Mouse (Mus musculus): ENCODE measurements around the gene Evx2. TPM values are rescaled to one million over a fixed set of nuclear protein-coding genes. Genes with fewer than 3 reads are reported as not detected.

The Evx2 gene
- polyA plus RNA-seq, 1 experiment from 2014 or later = not detected

GRCm38 (mm10) chr2:74701949-74702819, 42.8 kb upstream of the Evx2 start:
- H3K4me1 ChIP-seq (replicated peaks; ENCODE audit: control insufficient read depth, insufficient read depth) = no peaks in the 10 kb centered on the region
- H3K27ac ChIP-seq (replicated peaks) = no peak overlapping the region
- 15% methylated on average over 17 of the region's 17 CpGs for WGBS
- peaks cover 39% of the 10 kb centered on the region for H3K27me3 ChIP-seq (ENCODE audit: control insufficient read depth, insufficient read depth, low read length)
- ATAC-seq (ENCODE audit: low FRiP score, low TSS enrichment) (no peak), DNase-seq (ENCODE audit: low spot score) (peak; percentile 76)
- H3K4me3 ChIP-seq (ENCODE audit: low read depth, low read length) = no peak overlapping the region
- no peak overlapping the region for H3K4me2 ChIP-seq (replicated peaks; ENCODE audit: low read depth)
- H3K9me3 ChIP-seq (ENCODE audit: control insufficient read depth, low read length) = no peaks in the 10 kb centered on the region
- no peaks in the 10 kb centered on the region for H3K36me3 ChIP-seq (ENCODE audit: control insufficient read depth, insufficient read depth, low read length)
- no peak overlapping the region for H3K9ac ChIP-seq (ENCODE audit: low read length)
- TF ChIP-seq CTCF (IDR thresholded peaks at IDR 0.05; ENCODE audit: low read depth) (peak; percentile 92), EP300 (optimal IDR thresholded peaks at IDR 0.05) (no peak)

- Histone ChIP-seq H3K9ac (ENCODE audit: low read length) (no peak overlapping the region), H3K4me3 (ENCODE audit: low read depth, low read length) (no peak overlapping the region), H3K27ac (replicated peaks) (no peak overlapping the region), H3K9me3 (ENCODE audit: control insufficient read depth, low read length) (no peaks in the 10 kb centered on the region), H3K4me1 (replicated peaks; ENCODE audit: control insufficient read depth, insufficient read depth) (no peaks in the 10 kb centered on the region), H3K4me2 (replicated peaks; ENCODE audit: low read depth) (no peak overlapping the region), H3K36me3 (ENCODE audit: control insufficient read depth, insufficient read depth, low read length) (no peaks in the 10 kb centered on the region), H3K27me3 (ENCODE audit: control insufficient read depth, insufficient read depth, low read length) (peaks cover 35% of the 10 kb centered on the region)
- no peak for DNase-seq (ENCODE audit: low spot score)
- WGBS = 9% methylated on average over 22 of the region's 22 CpGs
- no peak for ATAC-seq (ENCODE audit: low FRiP score, low TSS enrichment)
- TF ChIP-seq CTCF (IDR thresholded peaks at IDR 0.05; ENCODE audit: low read depth) = no peak
- TF ChIP-seq EP300 (optimal IDR thresholded peaks at IDR 0.05) = no peak
Measured at GRCm38 (mm10) chr2:74700546-74701112, 41.3 kb upstream of the Evx2 start.

DNA sequence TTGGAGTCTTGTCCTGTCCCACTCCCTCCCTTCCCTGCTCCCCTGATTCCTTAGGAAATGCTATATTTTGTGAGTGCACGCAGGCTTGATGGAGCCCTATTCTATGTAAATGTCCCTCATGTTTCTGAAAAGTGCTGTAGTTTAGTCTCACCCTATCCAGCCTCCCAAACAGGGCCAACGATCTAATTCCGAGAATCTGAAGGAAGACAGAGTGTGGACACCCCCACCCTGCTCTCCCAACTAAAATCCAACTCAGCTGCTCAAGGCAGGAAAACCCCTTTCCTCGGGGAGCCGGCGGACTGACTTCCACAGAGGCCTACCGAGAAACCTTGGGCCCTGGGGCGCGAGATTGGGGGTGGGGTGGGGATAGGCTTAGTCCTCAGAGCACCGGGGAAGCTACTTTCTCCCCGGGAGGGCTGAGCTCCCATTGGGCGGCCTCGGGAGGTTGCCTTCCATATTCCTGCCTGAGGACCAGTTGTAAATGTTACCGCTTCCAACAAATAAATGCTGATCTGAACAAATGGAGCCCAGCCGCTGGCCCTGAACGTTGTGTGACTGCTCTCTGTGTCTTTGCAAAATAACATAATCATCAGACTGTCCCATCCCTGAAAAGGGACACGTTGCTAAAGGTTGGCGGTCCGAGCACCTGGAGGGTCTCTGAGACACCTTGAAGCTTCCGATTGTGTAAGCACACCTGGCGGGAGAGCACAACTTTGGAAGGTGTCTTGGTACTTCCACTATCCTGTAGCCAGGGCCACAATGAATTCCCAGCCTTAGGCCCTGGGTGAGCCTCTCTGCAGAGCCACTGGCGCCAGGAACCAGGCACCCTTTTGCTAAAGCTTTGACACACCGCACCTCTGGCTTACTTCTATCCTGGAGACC, 40.5 kb upstream of the Evx2 start:
- no peak for DNase-seq (ENCODE audit: low spot score)
- TF ChIP-seq EP300 (optimal IDR thresholded peaks at IDR 0.05) = no peak
- TF ChIP-seq CTCF (IDR thresholded peaks at IDR 0.05; ENCODE audit: low read depth) = no peak
- no peaks in the 10 kb centered on the region for H3K9me3 ChIP-seq (ENCODE audit: control insufficient read depth, low read length)
- no peaks in the 10 kb centered on the region for H3K4me1 ChIP-seq (replicated peaks; ENCODE audit: control insufficient read depth, insufficient read depth)
- H3K9ac ChIP-seq (ENCODE audit: low read length) = no peak overlapping the region
- H3K4me2 ChIP-seq (replicated peaks; ENCODE audit: low read depth) = no peak overlapping the region
- 8% methylated on average over 23 of the region's 23 CpGs for WGBS
- no peak overlapping the region for H3K4me3 ChIP-seq (ENCODE audit: low read depth, low read length)
- no peak for ATAC-seq (ENCODE audit: low FRiP score, low TSS enrichment)
- H3K36me3 ChIP-seq (ENCODE audit: control insufficient read depth, insufficient read depth, low read length) = no peaks in the 10 kb centered on the region
- no peak overlapping the region for H3K27ac ChIP-seq (replicated peaks)
- H3K27me3 ChIP-seq (ENCODE audit: control insufficient read depth, insufficient read depth, low read length) = peaks cover 36% of the 10 kb centered on the region

GRCm38 (mm10) chr2:74699053-74699430, 39.7 kb upstream of the Evx2 start:
- WGBS = 4% methylated on average over 17 of the region's 17 CpGs
- ATAC-seq (ENCODE audit: low FRiP score, low TSS enrichment) (no peak), DNase-seq (ENCODE audit: low spot score) (no peak)
- Histone ChIP-seq H3K27me3 (ENCODE audit: control insufficient read depth, insufficient read depth, low read length) (peaks cover 33% of the 10 kb centered on the region), H3K9me3 (ENCODE audit: control insufficient read depth, low read length) (no peaks in the 10 kb centered on the region), H3K4me3 (ENCODE audit: low read depth, low read length) (no peak overlapping the region; the same call in 1 of the 2 replicates), H3K9ac (ENCODE audit: low read length) (no peak overlapping the region), H3K27ac (replicated peaks) (no peak overlapping the region), H3K36me3 (ENCODE audit: control insufficient read depth, insufficient read depth, low read length) (no peaks in the 10 kb centered on the region), H3K4me1 (replicated peaks; ENCODE audit: control insufficient read depth, insufficient read depth) (no peaks in the 10 kb centered on the region), H3K4me2 (replicated peaks; ENCODE audit: low read depth) (peak overlapping the region; percentile 49; the same call in 1 of the 2 replicates)
- TF ChIP-seq CTCF (IDR thresholded peaks at IDR 0.05; ENCODE audit: low read depth) (no peak), EP300 (optimal IDR thresholded peaks at IDR 0.05) (no peak)

DNA sequence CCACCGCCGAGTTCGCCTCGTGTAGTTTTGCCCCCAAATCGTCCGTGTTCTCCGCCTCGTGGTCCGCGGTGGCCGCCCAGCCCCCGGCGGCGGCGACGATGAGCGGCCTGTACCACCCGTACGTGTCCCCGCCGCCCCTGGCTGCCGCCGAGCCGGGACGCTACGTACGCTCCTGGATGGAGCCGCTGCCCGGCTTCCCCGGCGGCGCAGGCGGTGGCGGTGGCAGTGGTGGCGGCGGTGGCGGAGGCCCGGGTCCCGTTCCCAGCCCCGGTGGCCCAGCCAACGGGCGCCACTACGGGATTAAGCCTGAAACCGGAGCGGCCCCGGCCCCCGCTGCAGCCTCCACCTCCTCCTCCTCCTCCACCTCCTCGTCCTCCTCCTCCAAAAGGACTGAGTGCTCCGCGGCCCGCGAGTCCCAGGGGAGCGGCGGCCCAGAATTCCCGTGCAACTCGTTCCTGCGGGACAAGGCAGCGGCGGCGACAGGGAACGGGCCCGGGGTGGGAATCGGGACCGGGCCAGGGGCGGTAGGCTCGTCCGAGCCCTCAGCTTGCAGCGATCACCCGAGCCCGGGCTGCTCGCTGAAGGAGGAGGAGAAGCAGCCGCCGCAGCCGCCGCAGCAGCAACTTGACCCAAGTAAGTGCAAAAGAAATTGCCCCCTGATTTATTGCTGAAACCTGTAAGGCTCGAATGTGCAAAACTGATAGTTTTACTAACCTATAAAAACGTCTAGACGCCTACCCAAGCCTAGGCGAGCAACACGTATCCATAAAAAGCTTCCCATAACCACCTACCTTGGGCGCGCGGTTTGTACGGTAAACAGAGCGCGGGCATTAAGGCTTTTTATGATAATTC, 39.1 kb upstream of the Evx2 start:
- peak; percentile 41; the same call in 1 of the 2 replicates for ATAC-seq (ENCODE audit: low FRiP score, low TSS enrichment)
- peak; percentile 23 for DNase-seq (ENCODE audit: low spot score)
- peak overlapping the region; percentile 49 for H3K4me2 ChIP-seq (replicated peaks; ENCODE audit: low read depth)
- H3K36me3 ChIP-seq (ENCODE audit: control insufficient read depth, insufficient read depth, low read length) = no peaks in the 10 kb centered on the region
- peak overlapping the region; percentile 37 for H3K4me3 ChIP-seq (ENCODE audit: low read depth, low read length)
- peaks cover 33% of the 10 kb centered on the region for H3K27me3 ChIP-seq (ENCODE audit: control insufficient read depth, insufficient read depth, low read length)
- H3K9ac ChIP-seq (ENCODE audit: low read length) = no peak overlapping the region
- TF ChIP-seq CTCF (IDR thresholded peaks at IDR 0.05; ENCODE audit: low read depth) (no peak), EP300 (optimal IDR thresholded peaks at IDR 0.05) (no peak)
- no peaks in the 10 kb centered on the region for H3K9me3 ChIP-seq (ENCODE audit: control insufficient read depth, low read length)
- WGBS = under 1% methylated on average over 80 of the region's 86 CpGs
- no peaks in the 10 kb centered on the region for H3K4me1 ChIP-seq (replicated peaks; ENCODE audit: control insufficient read depth, insufficient read depth)
- H3K27ac ChIP-seq (replicated peaks) = no peak overlapping the region
